Mouse (Mus musculus): Measurements from ENCODE around the gene Hist1h2ad. TPM values are rescaled to one million over a fixed set of nuclear protein-coding genes. Genes with fewer than 3 reads are reported as not detected.
A peak's percentile ranks its signal among the peaks of the same experiment; 100 is the strongest.
"Not testable (repeated sequence)": the region's sequence is repeated elsewhere in the genome, so short reads cannot be mapped to it uniquely, and the experiment has no call there.

Gene Hist1h2ad
- polyA plus RNA-seq, 1 experiment from 2014 or later: 3.2 TPM

DNA sequence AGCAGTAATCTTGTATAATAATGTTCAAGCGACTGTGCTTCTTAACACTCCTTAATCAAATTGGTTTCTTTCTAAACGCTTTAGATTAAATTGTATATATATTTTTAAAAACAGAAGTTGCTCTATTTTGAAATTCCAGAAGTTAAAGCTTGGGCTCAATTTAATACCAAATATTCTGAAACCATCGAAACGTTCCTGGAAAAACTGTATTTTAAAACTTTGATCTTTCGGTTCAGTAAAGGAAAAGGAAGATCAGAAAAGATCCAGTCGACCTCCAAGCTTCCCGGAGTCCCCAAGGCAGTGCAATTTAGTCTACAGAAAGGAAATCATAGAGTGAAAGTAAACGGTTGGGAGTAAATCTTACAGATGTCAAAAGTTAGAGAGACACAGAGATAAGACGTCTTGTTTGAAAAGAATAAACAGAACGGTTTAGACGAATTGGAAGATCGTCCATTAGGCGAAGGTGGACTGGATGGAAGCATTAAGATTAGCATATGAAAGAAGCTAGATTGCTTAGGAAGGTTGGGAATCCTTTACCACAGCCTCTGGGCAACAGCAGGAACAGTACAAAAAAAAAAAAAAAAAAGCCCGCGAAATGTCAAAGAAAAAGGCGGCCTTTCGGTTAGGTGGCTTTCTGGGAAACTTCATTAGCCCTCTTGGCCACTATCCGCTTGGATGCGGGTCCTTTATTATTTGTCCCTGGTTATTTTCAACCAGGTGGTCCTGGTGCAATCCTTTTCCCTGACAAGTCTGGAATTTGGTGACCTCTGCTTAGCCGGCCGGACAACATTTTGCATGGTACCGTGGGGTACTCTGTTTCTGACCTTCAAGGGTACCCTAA lies 12.1 kb downstream of the Hist1h2ad start:
- H3K4me3 ChIP-seq (ENCODE audit: low read depth, low read length): peak overlapping the region; percentile 42
- peaks cover 25% of the 10 kb centered on the region for H3K4me1 ChIP-seq (ENCODE audit: control insufficient read depth, insufficient read depth, low read length)
- under 1% methylated on average over 22 of the region's 22 CpGs for WGBS
- peak overlapping the region; percentile 96 for H3K27ac ChIP-seq (ENCODE audit: low read depth, low read length)
- H3K36me3 ChIP-seq (ENCODE audit: control insufficient read depth, insufficient read depth, low read length): no peaks in the 10 kb centered on the region
- peak overlapping the region; percentile 48 for H3K9ac ChIP-seq (ENCODE audit: low read length)
- ATAC-seq: peak; percentile 14; the same call in 1 of the 2 replicates
- H3K9me3 ChIP-seq (replicated peaks; ENCODE audit: control insufficient read depth, low read length): no peaks in the 10 kb centered on the region
- DNase-seq (ENCODE audit: low spot score): peak; percentile 41
- H3K4me2 ChIP-seq (ENCODE audit: low read length): peak overlapping the region; percentile 93
- no peaks in the 10 kb centered on the region for H3K27me3 ChIP-seq (replicated peaks; ENCODE audit: control insufficient read depth, insufficient read depth, low read length)

DNA sequence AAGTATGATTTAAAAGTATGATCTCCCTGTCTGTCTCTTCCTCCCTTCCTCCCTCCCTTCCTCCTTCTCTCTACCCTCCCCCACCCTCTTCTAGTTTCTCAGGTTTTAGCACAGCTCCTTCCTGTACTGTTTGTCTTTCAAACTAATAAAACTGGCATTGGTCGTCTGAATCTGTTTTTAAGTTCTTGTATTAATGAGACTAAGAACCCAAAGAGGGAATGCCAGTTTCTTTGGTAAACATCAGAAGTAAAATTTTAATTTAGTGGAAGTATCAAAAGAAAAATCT lies 12.7 kb downstream of the Hist1h2ad start:
- H3K4me1 ChIP-seq (ENCODE audit: control insufficient read depth, insufficient read depth, low read length): peaks cover 24% of the 10 kb centered on the region
- H3K27me3 ChIP-seq (replicated peaks; ENCODE audit: control insufficient read depth, insufficient read depth, low read length): no peaks in the 10 kb centered on the region
- no peak for ATAC-seq
- peak overlapping the region; percentile 93 for H3K4me2 ChIP-seq (ENCODE audit: low read length)
- peak overlapping the region; percentile 42; the same call in 1 of the 2 replicates for H3K4me3 ChIP-seq (ENCODE audit: low read depth, low read length)
- no peak for DNase-seq (ENCODE audit: low spot score)
- H3K9ac ChIP-seq (ENCODE audit: low read length): peak overlapping the region; percentile 48
- no peaks in the 10 kb centered on the region for H3K9me3 ChIP-seq (replicated peaks; ENCODE audit: control insufficient read depth, low read length)
- peak overlapping the region; percentile 84 for H3K27ac ChIP-seq (ENCODE audit: low read depth, low read length)
- WGBS: 5% methylated on average over 1 of the region's 1 CpGs
- H3K36me3 ChIP-seq (ENCODE audit: control insufficient read depth, insufficient read depth, low read length): no peaks in the 10 kb centered on the region

DNA sequence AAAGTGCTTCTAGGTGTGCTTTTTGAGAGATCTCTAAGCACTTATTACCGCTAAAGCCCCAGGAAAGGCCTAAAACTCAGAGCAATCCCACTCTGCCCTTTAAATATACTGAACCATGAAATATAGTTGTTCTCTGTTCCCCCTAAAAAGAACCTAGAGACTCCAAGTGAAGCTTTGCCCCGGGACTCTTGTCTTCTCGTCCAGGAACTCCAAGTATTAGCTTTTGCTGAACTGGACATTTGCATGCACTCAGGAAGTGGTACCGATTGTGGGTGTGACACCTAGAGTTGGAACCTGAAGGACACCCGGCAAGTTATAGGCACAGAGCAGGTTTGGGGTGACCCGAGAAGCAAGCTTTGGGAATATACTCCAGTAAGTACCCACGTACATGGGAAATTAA lies 17.0 kb downstream of the Hist1h2ad start:
- ATAC-seq (no peak), DNase-seq (ENCODE audit: low spot score) (no peak)
- Histone ChIP-seq H3K36me3 (ENCODE audit: control insufficient read depth, insufficient read depth, low read length) (no peaks in the 10 kb centered on the region), H3K27me3 (replicated peaks; ENCODE audit: control insufficient read depth, insufficient read depth, low read length) (no peaks in the 10 kb centered on the region), H3K27ac (ENCODE audit: low read depth, low read length) (no peak overlapping the region), H3K4me1 (ENCODE audit: control insufficient read depth, insufficient read depth, low read length) (peaks cover 5% of the 10 kb centered on the region; the same call in 1 of the 2 replicates), H3K9me3 (replicated peaks; ENCODE audit: control insufficient read depth, low read length) (no peaks in the 10 kb centered on the region), H3K4me2 (ENCODE audit: low read length) (no peak overlapping the region), H3K4me3 (ENCODE audit: low read depth, low read length) (no peak overlapping the region), H3K9ac (ENCODE audit: low read length) (no peak overlapping the region)
- 94% methylated on average over 7 of the region's 7 CpGs for WGBS

DNA sequence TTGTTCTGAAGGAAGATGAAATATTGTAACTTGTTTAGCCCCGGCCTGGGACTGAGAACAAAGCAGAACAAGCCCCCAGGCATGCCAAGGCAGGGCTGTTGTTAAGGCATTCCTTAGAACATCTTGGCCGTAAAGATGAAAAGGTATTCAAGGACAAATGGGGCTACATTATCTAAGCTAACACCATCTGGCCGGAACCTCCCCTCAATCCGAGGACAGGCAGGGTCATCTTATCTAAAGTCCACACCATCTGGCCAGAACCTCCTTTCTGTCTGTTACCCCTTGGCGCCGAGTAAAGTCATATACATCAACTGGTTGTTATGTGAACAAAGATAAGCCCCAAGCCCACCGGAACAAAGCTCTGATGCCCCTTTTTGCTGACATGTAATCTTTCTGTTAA lies 17.7 kb downstream of the Hist1h2ad start:
- H3K9ac ChIP-seq (ENCODE audit: low read length); ATAC-seq; H3K4me1 ChIP-seq (ENCODE audit: control insufficient read depth, insufficient read depth, low read length); H3K4me2 ChIP-seq (ENCODE audit: low read length); DNase-seq (ENCODE audit: low spot score); H3K4me3 ChIP-seq (ENCODE audit: low read depth, low read length); H3K27me3 ChIP-seq (replicated peaks; ENCODE audit: control insufficient read depth, insufficient read depth, low read length); H3K9me3 ChIP-seq (replicated peaks; ENCODE audit: control insufficient read depth, low read length); H3K36me3 ChIP-seq (ENCODE audit: control insufficient read depth, insufficient read depth, low read length); H3K27ac ChIP-seq (ENCODE audit: low read depth, low read length): not testable (repeated sequence)
- 94% methylated on average over 7 of the region's 7 CpGs for WGBS

DNA sequence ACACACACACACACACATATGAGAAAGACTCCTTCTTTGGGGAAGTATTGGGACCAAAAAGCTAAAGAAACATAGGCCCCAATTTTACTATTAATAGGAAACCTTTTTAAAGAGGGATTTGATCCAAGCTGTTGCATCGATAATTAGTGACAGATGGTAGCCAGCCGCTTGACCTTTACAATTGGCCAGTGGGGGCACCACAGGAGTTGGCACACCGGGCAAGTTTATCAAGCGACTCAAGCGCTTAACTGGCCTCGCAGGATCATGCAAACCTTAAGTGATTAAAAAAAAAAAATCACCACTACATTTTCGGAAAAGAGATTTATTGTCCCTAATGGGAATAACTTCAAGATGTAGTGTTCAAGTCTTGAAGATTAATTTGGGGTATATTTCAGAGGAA lies 18.4 kb downstream of the Hist1h2ad start:
- Histone ChIP-seq H3K9me3 (replicated peaks; ENCODE audit: control insufficient read depth, low read length) (no peaks in the 10 kb centered on the region), H3K27me3 (replicated peaks; ENCODE audit: control insufficient read depth, insufficient read depth, low read length) (no peaks in the 10 kb centered on the region), H3K4me1 (ENCODE audit: control insufficient read depth, insufficient read depth, low read length) (no peaks in the 10 kb centered on the region), H3K9ac (ENCODE audit: low read length) (no peak overlapping the region), H3K36me3 (ENCODE audit: control insufficient read depth, insufficient read depth, low read length) (no peaks in the 10 kb centered on the region), H3K4me3 (ENCODE audit: low read depth, low read length) (no peak overlapping the region), H3K4me2 (ENCODE audit: low read length) (no peak overlapping the region), H3K27ac (ENCODE audit: low read depth, low read length) (no peak overlapping the region)
- WGBS: 91% methylated on average over 7 of the region's 7 CpGs
- ATAC-seq: no peak
- no peak for DNase-seq (ENCODE audit: low spot score)

DNA sequence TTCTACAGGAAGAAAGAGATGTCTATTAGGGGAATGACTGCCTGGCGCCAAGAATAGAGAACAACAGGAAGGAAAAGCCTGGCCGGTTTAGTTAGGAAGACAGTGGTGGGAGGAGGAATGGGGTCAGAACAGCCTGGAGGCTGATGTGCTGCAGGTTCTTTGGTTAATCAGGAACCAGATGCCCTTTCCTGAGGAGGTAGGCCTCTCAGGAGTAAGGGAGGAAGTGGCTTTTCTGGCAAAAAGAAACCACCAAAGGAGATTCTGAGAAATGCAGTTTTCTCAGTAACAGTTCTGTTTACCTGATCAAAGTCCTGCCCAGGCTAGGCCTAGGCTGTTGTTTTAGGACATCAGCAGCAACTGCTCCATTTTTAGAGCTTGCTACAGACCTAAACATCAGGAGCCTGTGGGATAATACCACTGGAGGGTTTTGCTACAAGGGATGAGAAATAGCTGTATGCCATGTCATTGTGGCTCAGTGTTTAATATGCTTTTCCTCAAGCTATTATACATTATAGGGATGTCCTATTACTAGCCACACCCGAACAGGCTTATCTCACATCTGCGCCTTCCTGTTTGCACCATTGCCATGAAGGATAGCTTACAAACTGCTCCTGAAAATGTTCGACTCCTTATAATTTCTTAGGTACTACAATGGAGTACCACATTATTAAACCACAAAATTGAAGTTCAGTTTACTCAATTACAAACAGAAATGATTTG lies 19.0 kb downstream of the Hist1h2ad start:
- 87% methylated on average over 5 of the region's 5 CpGs for WGBS
- DNase-seq (ENCODE audit: low spot score) (no peak), ATAC-seq (no peak)
- no peaks in the 10 kb centered on the region for H3K27me3 ChIP-seq (replicated peaks; ENCODE audit: control insufficient read depth, insufficient read depth, low read length)
- no peaks in the 10 kb centered on the region for H3K4me1 ChIP-seq (ENCODE audit: control insufficient read depth, insufficient read depth, low read length)
- no peaks in the 10 kb centered on the region for H3K36me3 ChIP-seq (ENCODE audit: control insufficient read depth, insufficient read depth, low read length)
- no peak overlapping the region for H3K9ac ChIP-seq (ENCODE audit: low read length)
- no peaks in the 10 kb centered on the region for H3K9me3 ChIP-seq (replicated peaks; ENCODE audit: control insufficient read depth, low read length)
- H3K4me3 ChIP-seq (ENCODE audit: low read depth, low read length): no peak overlapping the region
- H3K27ac ChIP-seq (ENCODE audit: low read depth, low read length): no peak overlapping the region
- no peak overlapping the region for H3K4me2 ChIP-seq (ENCODE audit: low read length)

DNA sequence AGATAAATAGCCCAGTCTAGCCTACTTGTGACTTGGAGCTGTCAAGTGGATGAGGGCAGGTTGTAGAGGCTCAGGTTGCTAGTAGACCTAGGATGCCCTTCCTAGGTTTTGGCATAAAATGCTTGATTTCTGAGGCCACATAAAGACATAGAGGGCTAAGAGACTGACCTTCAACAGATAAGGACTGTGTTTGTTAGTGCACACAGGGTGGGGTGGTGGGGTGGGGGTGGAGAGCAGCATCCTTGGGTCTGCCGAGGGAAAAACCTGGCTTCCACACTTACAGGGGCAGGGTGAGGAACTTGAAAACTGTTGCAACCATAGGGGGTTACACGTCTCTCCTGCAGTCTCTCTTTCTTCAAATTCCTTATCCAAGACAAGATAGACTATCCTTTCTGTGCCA lies 21.0 kb downstream of the Hist1h2ad start:
- H3K27me3 ChIP-seq (replicated peaks; ENCODE audit: control insufficient read depth, insufficient read depth, low read length): no peaks in the 10 kb centered on the region
- H3K4me3 ChIP-seq (ENCODE audit: low read depth, low read length): no peak overlapping the region
- H3K36me3 ChIP-seq (ENCODE audit: control insufficient read depth, insufficient read depth, low read length): no peaks in the 10 kb centered on the region
- H3K4me1 ChIP-seq (ENCODE audit: control insufficient read depth, insufficient read depth, low read length): no peaks in the 10 kb centered on the region
- H3K4me2 ChIP-seq (ENCODE audit: low read length): no peak overlapping the region
- WGBS: 77% methylated on average over 2 of the region's 2 CpGs
- no peak overlapping the region for H3K27ac ChIP-seq (ENCODE audit: low read depth, low read length)
- H3K9ac ChIP-seq (ENCODE audit: low read length): no peak overlapping the region
- ATAC-seq: no peak
- no peak for DNase-seq (ENCODE audit: low spot score)
- no peaks in the 10 kb centered on the region for H3K9me3 ChIP-seq (replicated peaks; ENCODE audit: control insufficient read depth, low read length)

DNA sequence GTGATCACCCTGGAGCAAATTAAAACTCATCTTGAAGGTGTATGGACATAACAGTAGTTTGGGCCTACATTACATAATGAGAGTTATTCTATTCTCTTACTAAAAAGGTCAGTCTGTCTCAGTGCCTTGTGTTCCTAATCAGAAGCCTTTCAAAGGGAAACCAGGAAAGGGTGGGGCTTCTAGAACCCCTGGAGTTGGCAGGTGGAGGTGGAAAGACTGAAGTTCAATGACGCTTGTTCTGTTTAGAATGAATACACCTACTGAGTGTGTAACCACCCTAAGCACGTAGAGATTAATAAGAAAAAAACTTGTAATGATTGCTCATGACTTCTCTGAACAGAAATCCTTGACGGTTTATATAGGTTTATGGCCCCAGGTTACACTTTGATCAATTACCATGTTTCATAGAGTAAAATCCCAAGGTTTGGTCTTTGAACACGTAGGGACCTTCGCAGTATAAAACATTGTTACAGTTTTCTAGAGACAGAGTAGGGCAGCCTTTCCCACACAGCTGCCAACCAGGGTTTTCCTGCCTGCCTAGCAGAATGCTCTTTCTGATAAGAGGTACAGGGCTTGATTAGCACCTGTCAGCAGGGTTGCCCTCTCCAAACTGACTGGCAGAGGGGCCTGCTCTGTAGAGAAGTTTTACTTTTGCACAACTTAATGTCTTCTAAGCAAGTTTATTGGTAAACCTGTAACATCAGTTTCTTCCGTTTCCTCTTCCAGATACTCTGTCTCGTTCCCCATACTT lies 21.6 kb downstream of the Hist1h2ad start:
- H3K4me1 ChIP-seq (ENCODE audit: control insufficient read depth, insufficient read depth, low read length): no peaks in the 10 kb centered on the region
- no peak overlapping the region for H3K4me3 ChIP-seq (ENCODE audit: low read depth, low read length)
- no peaks in the 10 kb centered on the region for H3K36me3 ChIP-seq (ENCODE audit: control insufficient read depth, insufficient read depth, low read length)
- no peak for ATAC-seq
- 84% methylated on average over 7 of the region's 7 CpGs for WGBS
- no peaks in the 10 kb centered on the region for H3K27me3 ChIP-seq (replicated peaks; ENCODE audit: control insufficient read depth, insufficient read depth, low read length)
- no peak overlapping the region for H3K9ac ChIP-seq (ENCODE audit: low read length)
- H3K9me3 ChIP-seq (replicated peaks; ENCODE audit: control insufficient read depth, low read length): no peaks in the 10 kb centered on the region
- no peak overlapping the region for H3K4me2 ChIP-seq (ENCODE audit: low read length)
- DNase-seq (ENCODE audit: low spot score): no peak
- H3K27ac ChIP-seq (ENCODE audit: low read depth, low read length): no peak overlapping the region

Data from forebrain, embryonic 14.5 days (tissue).